Mouse (Mus musculus): Measurements from ENCODE around the gene Tmem120b.

GRCm38 (mm10) chr5:123019336-123020016 lies 48.7 kb upstream of the Tmem120b start:
- TF ChIP-seq POLR2A (IDR thresholded peaks at IDR 0.05; ENCODE audit: low read depth, low read length): no peak
- no peak for TF ChIP-seq CTCF (IDR thresholded peaks at IDR 0.05; ENCODE audit: extremely low read depth, insufficient read depth, insufficient read length, insufficient replicate concordance)
